26 mouse cellular contexts compared by ENCODE assay signal in genomic region chr11:95069226-95069957, GRCm38 (mm10). TPM values are rescaled to one million over a fixed set of nuclear protein-coding genes. Genes with fewer than 3 reads are reported as not detected.
DNase-seq lines count a peak whose midpoint lies in the region; ATAC-seq and TF ChIP-seq lines count a peak whose summit lies in the region.
"Had no signal": no experiment of that assay in that cellular context is flagged by ENCODE, and none has a peak within 500 bp of the region (broad histone marks: within the 10 kb centered on the region; RNA-seq: fewer than 3 reads in every experiment).

No protein-coding gene starts in this region.

- no peak for TF ChIP-seq CTCF in intestine, postnatal 0 days (IDR thresholded peaks at IDR 0.05; ENCODE audit: low read depth)

- H3K27ac ChIP-seq in heart, embryonic 13.5 days (replicated peaks): peak overlapping the region; percentile 87
- H3K27ac ChIP-seq in lung, embryonic 15.5 days: peak overlapping the region; percentile 86
- H3K27ac ChIP-seq in embryonic facial prominence, embryonic 14.5 days (replicated peaks; ENCODE audit: low read depth, low read length): 0 out of 2 replicates have a peak overlapping the region, but pooled peaks have one; percentile 28
- peak overlapping the region; percentile 77 for H3K27ac ChIP-seq in intestine, postnatal 0 days (ENCODE audit: low read depth, low read length)
- H3K27ac ChIP-seq: hindbrain, postnatal 0 days; neural tube, embryonic 15.5 days had no signal

- H3K4me2 ChIP-seq in heart, embryonic 13.5 days: no peak overlapping the region
- no peak overlapping the region for H3K4me2 ChIP-seq in lung, embryonic 15.5 days
- H3K4me2 ChIP-seq in embryonic facial prominence, embryonic 14.5 days (ENCODE audit: low read depth, low read length): no peak overlapping the region
- H3K4me2 ChIP-seq in intestine, postnatal 0 days (replicated peaks; ENCODE audit: low read depth): peak overlapping the region; percentile 32
- H3K4me2 ChIP-seq: neural tube, embryonic 15.5 days had no signal

- no peak for DNase-seq in heart, adult 8-10 months (ENCODE audit: low spot score)
- DNase-seq in lung, postnatal 25 days (ENCODE audit: low spot score): no peak
- no peak for DNase-seq in embryonic facial prominence, embryonic 14.5 days (ENCODE audit: low spot score)
- DNase-seq in cerebellum, adult 11-12 months: no peak
- DNase-seq: adrenal gland, adult 2 months; cerebellum, adult 8-10 months; forebrain, postnatal 0 days; gastrocnemius, postnatal 36 days; kidney, adult 2 months; kidney, postnatal 10 days; liver; right cerebral cortex, postnatal 25 days; thymus, postnatal 36 days had no signal

- peaks cover 23% of the 10 kb centered on the region for H3K36me3 ChIP-seq in heart, embryonic 13.5 days
- peaks cover 10% of the 10 kb centered on the region for H3K36me3 ChIP-seq in lung, embryonic 15.5 days
- H3K36me3 ChIP-seq in embryonic facial prominence, embryonic 14.5 days (ENCODE audit: control insufficient read depth, insufficient read depth, low read length): 0 out of 2 replicates have a peak, but pooled peaks cover 4% of the 10 kb centered on the region
- peaks cover 20% of the 10 kb centered on the region; the same call in 1 of the 2 replicates for H3K36me3 ChIP-seq in intestine, postnatal 0 days (ENCODE audit: control insufficient read depth, insufficient read depth)

- H3K4me3 ChIP-seq in heart, embryonic 13.5 days: no peak overlapping the region
- no peak overlapping the region for H3K4me3 ChIP-seq in lung, embryonic 15.5 days
- no peak overlapping the region for H3K4me3 ChIP-seq in embryonic facial prominence, embryonic 14.5 days (ENCODE audit: low read depth, low read length)
- H3K4me3 ChIP-seq in intestine, postnatal 0 days (ENCODE audit: low read depth, low read length): no peak overlapping the region
- H3K4me3 ChIP-seq: hindbrain, embryonic 10.5 days; megakaryocyte, embryonic 14.5 days; neural tube, embryonic 15.5 days had no signal

- peak overlapping the region; percentile 6; the same call in 1 of the 2 replicates for H3K9ac ChIP-seq in heart, embryonic 13.5 days
- H3K9ac ChIP-seq in lung, embryonic 15.5 days: no peak overlapping the region
- H3K9ac ChIP-seq in embryonic facial prominence, embryonic 14.5 days (ENCODE audit: low read depth, low read length): no peak overlapping the region
- 0 out of 2 replicates have a peak overlapping the region, but pooled peaks have one; percentile 26 for H3K9ac ChIP-seq in intestine, postnatal 0 days (ENCODE audit: low read depth, low read length)
- H3K9ac ChIP-seq: forebrain, postnatal 0 days; neural tube, embryonic 15.5 days had no signal

- H3K4me1 ChIP-seq in heart, embryonic 13.5 days: peaks cover 61% of the 10 kb centered on the region
- peaks cover 57% of the 10 kb centered on the region for H3K4me1 ChIP-seq in lung, embryonic 15.5 days
- peaks cover 13% of the 10 kb centered on the region for H3K4me1 ChIP-seq in embryonic facial prominence, embryonic 14.5 days (ENCODE audit: control insufficient read depth, insufficient read depth, low read length)
- 0 out of 2 replicates have a peak, but pooled peaks cover 18% of the 10 kb centered on the region for H3K4me1 ChIP-seq in intestine, postnatal 0 days (replicated peaks; ENCODE audit: control insufficient read depth, insufficient read depth, low read length)
- H3K4me1 ChIP-seq: megakaryocyte, embryonic 14.5 days had no signal

- ATAC-seq in heart, embryonic 13.5 days (ENCODE audit: extremely low read depth, insufficient number of reproducible peaks, low FRiP score, low TSS enrichment): no peak
- no peak for ATAC-seq in lung, embryonic 15.5 days (ENCODE audit: borderline replicate concordance, extremely low read depth, low FRiP score, low TSS enrichment)
- ATAC-seq in embryonic facial prominence, embryonic 14.5 days (ENCODE audit: low read depth): no peak
- no peak for ATAC-seq in intestine, postnatal 0 days
- ATAC-seq: forebrain, postnatal 0 days; hindbrain, postnatal 0 days; midbrain, embryonic 16.5 days had no signal

- H3K9me3 ChIP-seq in heart, embryonic 13.5 days: no peaks in the 10 kb centered on the region
- no peaks in the 10 kb centered on the region for H3K9me3 ChIP-seq in lung, embryonic 15.5 days
- H3K9me3 ChIP-seq in embryonic facial prominence, embryonic 14.5 days (ENCODE audit: control insufficient read depth, low read length): no peaks in the 10 kb centered on the region
- no peaks in the 10 kb centered on the region for H3K9me3 ChIP-seq in intestine, postnatal 0 days (ENCODE audit: control insufficient read depth)
- H3K9me3 ChIP-seq: hindbrain, embryonic 10.5 days; neural tube, embryonic 15.5 days had no signal

- 71% methylated on average over 10 of the region's 10 CpGs for WGBS in heart, embryonic 13.5 days
- WGBS in lung, embryonic 15.5 days: 69% methylated on average over 10 of the region's 10 CpGs
- WGBS in embryonic facial prominence, embryonic 14.5 days: 78% methylated on average over 10 of the region's 10 CpGs
- WGBS in intestine, postnatal 0 days: 71% methylated on average over 10 of the region's 10 CpGs

- H3K27me3 ChIP-seq in heart, embryonic 13.5 days (replicated peaks): 0 out of 2 replicates have a peak, but pooled peaks cover 2% of the 10 kb centered on the region
- peaks cover under 1% of the 10 kb centered on the region; the same call in 1 of the 2 replicates for H3K27me3 ChIP-seq in lung, embryonic 15.5 days
- H3K27me3 ChIP-seq in embryonic facial prominence, embryonic 14.5 days (replicated peaks; ENCODE audit: control insufficient read depth, insufficient read depth, low read length): 0 out of 2 replicates have a peak, but pooled peaks cover 4% of the 10 kb centered on the region
- H3K27me3 ChIP-seq in intestine, postnatal 0 days (replicated peaks; ENCODE audit: control insufficient read depth, insufficient read depth, low read length): no peaks in the 10 kb centered on the region

RNA-seq across cellular contexts. Expression of gene Itga3, which starts 7.2 kb away (rescaled TPM):
- polyA plus RNA-seq in heart, embryonic 13.5 days (2015; fragmentation: Nextera tagmentation; extraction: Ambion mirVana): 10.2 and 12.2 TPM in 2 replicates
- total RNA-seq in heart, adult 8-10 months (2022): 10 to 100 TPM in 1 of 4 experiments, 1 to 10 TPM in 3; 9.1 to 10.3 (median 9.8) TPM
- 27.0 and 27.3 TPM in 2 replicates for polyA plus RNA-seq in lung, embryonic 15.5 days (2015; fragmentation: Nextera tagmentation; extraction: Ambion mirVana)
- polyA plus RNA-seq in embryonic facial prominence, embryonic 14.5 days (2014; fragmentation: Nextera tagmentation; extraction: Ambion mirVana): 8.3 and 9.4 TPM in 2 replicates
- 51.3 and 57.9 TPM in 2 replicates for polyA plus RNA-seq in intestine, postnatal 0 days (2015; fragmentation: Nextera tagmentation; extraction: Ambion mirVana)

RNA-seq across cellular contexts. Expression of gene Pdk2, which starts 28.2 kb away (rescaled TPM):
- polyA plus RNA-seq in heart, embryonic 13.5 days (2015; fragmentation: Nextera tagmentation; extraction: Ambion mirVana): 77.9 and 81.1 TPM in 2 replicates
- total RNA-seq in heart, adult 8-10 months (2022): 100 to 1,000 TPM; 469 to 545 (median 504) TPM
- polyA plus RNA-seq in lung, embryonic 15.5 days (2015; fragmentation: Nextera tagmentation; extraction: Ambion mirVana): 27.8 and 30.9 TPM in 2 replicates
- 37.8 and 41.6 TPM in 2 replicates for polyA plus RNA-seq in embryonic facial prominence, embryonic 14.5 days (2014; fragmentation: Nextera tagmentation; extraction: Ambion mirVana)
- 53.2 and 57.4 TPM in 2 replicates for polyA plus RNA-seq in intestine, postnatal 0 days (2015; fragmentation: Nextera tagmentation; extraction: Ambion mirVana)

RNA-seq across cellular contexts. Expression of gene Dlx3, which starts 50.5 kb away (rescaled TPM):
- 0.17 TPM in 1 of 2 replicates, not detected in the other for polyA plus RNA-seq in heart, embryonic 13.5 days (2015; fragmentation: Nextera tagmentation; extraction: Ambion mirVana)
- not detected for total RNA-seq in heart, adult 8-10 months (2022)
- 0.23 and 0.50 TPM in 2 replicates for polyA plus RNA-seq in lung, embryonic 15.5 days (2015; fragmentation: Nextera tagmentation; extraction: Ambion mirVana)
- polyA plus RNA-seq in embryonic facial prominence, embryonic 14.5 days (2014; fragmentation: Nextera tagmentation; extraction: Ambion mirVana): 16.1 and 20.2 TPM in 2 replicates
- 0.30 and 0.44 TPM in 2 replicates for polyA plus RNA-seq in intestine, postnatal 0 days (2015; fragmentation: Nextera tagmentation; extraction: Ambion mirVana)
- total RNA-seq: gastrocnemius, postnatal 36 days; layer of hippocampus, adult 18-20 months; layer of hippocampus, postnatal 25 days; left cerebral cortex, postnatal 25 days had no signal
- polyA plus RNA-seq: forebrain, postnatal 0 days; liver, embryonic 16.5 days; spleen, adult 2 months had no signal

RNA-seq across cellular contexts. Expression of gene Samd14, which starts 59.7 kb away (rescaled TPM):
- 11.6 and 11.7 TPM in 2 replicates for polyA plus RNA-seq in heart, embryonic 13.5 days (2015; fragmentation: Nextera tagmentation; extraction: Ambion mirVana)
- 1 to 10 TPM in 2 of 4 experiments, under 1 TPM in 2; 0.72 to 1.1 (median 0.96) TPM for total RNA-seq in heart, adult 8-10 months (2022)
- polyA plus RNA-seq in lung, embryonic 15.5 days (2015; fragmentation: Nextera tagmentation; extraction: Ambion mirVana): 17.1 and 17.4 TPM in 2 replicates
- 21.9 and 29.0 TPM in 2 replicates for polyA plus RNA-seq in embryonic facial prominence, embryonic 14.5 days (2014; fragmentation: Nextera tagmentation; extraction: Ambion mirVana)
- polyA plus RNA-seq in intestine, postnatal 0 days (2015; fragmentation: Nextera tagmentation; extraction: Ambion mirVana): 6.5 and 6.9 TPM in 2 replicates

Comparison
In these comparisons a context has a peak if more than half of its experiments do, and no peak if none do; other contexts are left out.
1. H3K27ac ChIP-seq: peak in every context shown above with its lines; median percentile 87 in heart, embryonic 13.5 days; 86 in lung, embryonic 15.5 days; 77 in intestine, postnatal 0 days; 28 in embryonic facial prominence, embryonic 14.5 days.
2. H3K9ac ChIP-seq: peak in heart, embryonic 13.5 days (single experiment) and intestine, postnatal 0 days (single experiment); none in lung, embryonic 15.5 days (single experiment) and embryonic facial prominence, embryonic 14.5 days (single experiment).
3. RNA of gene Dlx3, which starts 50.5 kb away (polyA plus RNA-seq): 16.1 to 20.2 TPM in embryonic facial prominence, embryonic 14.5 days; 0.23 to 0.50 TPM in lung, embryonic 15.5 days, 0.30 to 0.44 TPM in intestine, postnatal 0 days and 0.17 TPM in heart, embryonic 13.5 days; every median in the first group is over 10 times any median in the second.